Mouse (Mus musculus): ENCODE results near the gene Zfp444. TPM values are rescaled to one million over a fixed set of nuclear protein-coding genes. Genes with fewer than 3 reads are reported as not detected.
"Not testable (repeated sequence)": the region's sequence is repeated elsewhere in the genome, so short reads cannot be mapped to it uniquely, and the experiment has no call there.

Zfp444 gene
- polyA plus RNA-seq, 1 experiment from 2014 or later: 85.1 TPM

DNA sequence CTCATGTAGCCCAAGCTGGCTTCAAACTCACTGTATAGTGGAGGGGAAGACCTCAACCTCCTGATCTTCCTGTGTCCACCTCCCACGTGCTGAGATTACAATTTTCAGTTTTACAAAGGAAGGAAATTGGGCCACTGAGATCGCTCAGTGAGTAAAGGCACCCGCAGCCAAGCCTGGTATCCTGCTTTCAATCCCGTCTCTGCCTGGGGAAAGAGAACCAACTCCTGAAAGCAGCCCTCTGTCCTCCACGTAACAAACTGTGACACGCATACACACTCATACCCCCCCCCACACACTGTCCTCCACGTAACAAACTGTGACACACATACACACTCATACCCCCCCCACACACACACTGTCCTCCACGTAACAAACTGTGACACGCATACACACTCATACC is 1.6 kb upstream of the Zfp444 start:
- Histone ChIP-seq H3K36me3 (replicated peaks) (peaks cover 15% of the 10 kb centered on the region), H3K9me3 (no peaks in the 10 kb centered on the region), H3K27me3 (replicated peaks; ENCODE audit: low read depth, poor library complexity, severe bottlenecking) (no peaks in the 10 kb centered on the region), H3K27ac (replicated peaks) (no peak overlapping the region), H3K4me1 (peaks cover 7% of the 10 kb centered on the region), H3K4me3 (no peak overlapping the region)
- WGBS: 84% methylated on average over 9 of the region's 9 CpGs
- no peak for DNase-seq (ENCODE audit: low spot score)

DNA sequence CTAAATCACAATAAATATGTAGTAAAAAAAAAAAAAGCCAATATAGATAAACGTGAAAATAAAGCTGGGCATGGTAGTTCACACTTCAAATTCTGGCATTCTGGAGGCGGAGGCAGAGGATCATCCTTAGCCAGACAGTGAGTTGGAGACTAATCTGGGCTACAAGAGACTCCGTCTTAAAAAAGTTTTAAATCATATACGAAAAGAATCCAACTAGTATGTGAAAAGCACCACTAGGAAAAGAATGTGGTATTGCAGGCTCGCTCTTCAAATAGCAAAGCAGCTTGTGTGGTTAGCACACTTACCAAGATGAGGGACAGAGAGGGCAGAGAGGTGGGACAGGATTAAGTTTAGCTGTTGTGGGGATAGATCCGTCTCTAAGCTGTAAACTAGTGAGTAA is 1.2 kb upstream of the Zfp444 start:
- Histone ChIP-seq H3K4me3 (peak overlapping the region; percentile 81), H3K27me3 (replicated peaks; ENCODE audit: low read depth, poor library complexity, severe bottlenecking) (no peaks in the 10 kb centered on the region), H3K4me1 (peaks cover 7% of the 10 kb centered on the region), H3K9me3 (no peaks in the 10 kb centered on the region), H3K27ac (replicated peaks) (peak overlapping the region; percentile 89), H3K36me3 (replicated peaks) (peaks cover 20% of the 10 kb centered on the region)
- DNase-seq (ENCODE audit: low spot score): no peak
- WGBS: 54% methylated on average over 6 of the region's 6 CpGs

DNA sequence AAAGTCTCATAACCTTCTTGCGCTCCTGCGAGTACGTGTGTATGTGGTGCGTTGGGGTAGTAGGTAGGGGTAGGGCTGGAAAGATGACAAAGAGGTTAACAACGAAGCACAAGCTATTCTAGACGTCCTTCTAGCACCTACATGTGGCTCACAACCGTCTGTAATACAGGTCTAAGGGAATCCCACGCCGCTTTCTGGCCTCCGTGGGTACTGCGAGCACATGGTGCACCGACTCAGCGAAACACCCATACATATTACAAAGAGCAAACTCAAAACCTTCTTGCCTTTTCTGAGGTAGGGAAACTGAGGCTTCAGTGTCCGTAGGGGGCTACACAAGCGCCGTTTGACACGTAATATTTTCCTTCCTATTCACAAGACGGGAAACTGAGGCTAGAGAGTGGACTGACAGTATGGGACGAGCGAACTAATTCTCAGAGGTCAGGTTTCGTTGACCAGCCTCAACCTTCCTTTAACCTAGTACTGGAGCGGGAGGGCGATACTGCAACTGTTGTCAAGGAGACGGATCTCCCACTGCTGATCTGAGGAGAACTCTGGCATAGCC is 501 bp upstream of the Zfp444 start:
- WGBS: 2% methylated on average over 24 of the region's 24 CpGs
- Histone ChIP-seq H3K9me3 (no peaks in the 10 kb centered on the region), H3K4me3 (peak overlapping the region; percentile 81), H3K36me3 (replicated peaks) (peaks cover 25% of the 10 kb centered on the region), H3K4me1 (peaks cover 7% of the 10 kb centered on the region), H3K27me3 (replicated peaks; ENCODE audit: low read depth, poor library complexity, severe bottlenecking) (no peaks in the 10 kb centered on the region), H3K27ac (replicated peaks) (peak overlapping the region; percentile 89)
- peak; percentile 71 for DNase-seq (ENCODE audit: low spot score)

GRCm38 (mm10) chr7:6172674-6173244 is 733 bp downstream of the Zfp444 start:
- under 1% methylated on average over 28 of the region's 28 CpGs for WGBS
- Histone ChIP-seq H3K9me3 (no peaks in the 10 kb centered on the region), H3K27me3 (replicated peaks; ENCODE audit: low read depth, poor library complexity, severe bottlenecking) (no peaks in the 10 kb centered on the region), H3K36me3 (replicated peaks) (peaks cover 31% of the 10 kb centered on the region), H3K4me3 (peak overlapping the region; percentile 81), H3K4me1 (peaks cover 7% of the 10 kb centered on the region), H3K27ac (replicated peaks) (peak overlapping the region; percentile 89)
- no peak for DNase-seq (ENCODE audit: low spot score)

DNA sequence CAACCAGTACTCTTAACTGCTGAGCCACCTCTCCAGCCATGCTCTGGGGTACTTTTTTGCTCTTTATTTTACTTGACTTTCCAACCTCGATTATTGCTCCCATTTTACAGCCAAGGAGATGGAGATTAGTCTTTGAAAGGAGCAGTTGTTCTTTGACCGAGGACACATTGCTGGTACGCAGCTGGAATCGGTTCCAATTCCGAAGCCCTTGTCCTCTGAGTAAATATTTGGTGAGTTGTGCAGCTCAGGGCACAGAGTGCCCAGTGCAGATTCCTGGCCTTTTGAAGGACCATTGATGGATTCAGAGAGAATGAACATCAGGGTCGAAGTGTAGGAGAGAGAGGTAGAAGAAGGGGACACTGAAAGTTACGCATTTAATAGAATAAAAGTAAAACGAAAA is 1.8 kb downstream of the Zfp444 start:
- Histone ChIP-seq H3K4me1 (peaks cover 7% of the 10 kb centered on the region), H3K27ac (replicated peaks) (no peak overlapping the region), H3K36me3 (replicated peaks) (peaks cover 41% of the 10 kb centered on the region), H3K9me3 (no peaks in the 10 kb centered on the region), H3K27me3 (replicated peaks; ENCODE audit: low read depth, poor library complexity, severe bottlenecking) (no peaks in the 10 kb centered on the region), H3K4me3 (no peak overlapping the region)
- WGBS: 90% methylated on average over 8 of the region's 8 CpGs
- DNase-seq (ENCODE audit: low spot score): no peak

- not testable (repeated sequence) for H3K4me1 ChIP-seq; H3K27me3 ChIP-seq (replicated peaks; ENCODE audit: low read depth, poor library complexity, severe bottlenecking); H3K4me3 ChIP-seq; DNase-seq (ENCODE audit: low spot score); H3K9me3 ChIP-seq; H3K27ac ChIP-seq (replicated peaks)
- peaks cover 45% of the 10 kb centered on the region for H3K36me3 ChIP-seq (replicated peaks)
- 88% methylated on average over 9 of the region's 9 CpGs for WGBS
Measured at GRCm38 (mm10) chr7:6174365-6174987, 2.5 kb downstream of the Zfp444 start.

- H3K4me3 ChIP-seq: no peak overlapping the region
- peaks cover 80% of the 10 kb centered on the region for H3K36me3 ChIP-seq (replicated peaks)
- no peak overlapping the region for H3K27ac ChIP-seq (replicated peaks)
- H3K4me1 ChIP-seq: no peaks in the 10 kb centered on the region
- no peaks in the 10 kb centered on the region for H3K27me3 ChIP-seq (replicated peaks; ENCODE audit: low read depth, poor library complexity, severe bottlenecking)
- no peak for DNase-seq (ENCODE audit: low spot score)
- no peaks in the 10 kb centered on the region for H3K9me3 ChIP-seq
Measured at GRCm38 (mm10) chr7:6179013-6179412, 7.0 kb downstream of the Zfp444 start.

DNA sequence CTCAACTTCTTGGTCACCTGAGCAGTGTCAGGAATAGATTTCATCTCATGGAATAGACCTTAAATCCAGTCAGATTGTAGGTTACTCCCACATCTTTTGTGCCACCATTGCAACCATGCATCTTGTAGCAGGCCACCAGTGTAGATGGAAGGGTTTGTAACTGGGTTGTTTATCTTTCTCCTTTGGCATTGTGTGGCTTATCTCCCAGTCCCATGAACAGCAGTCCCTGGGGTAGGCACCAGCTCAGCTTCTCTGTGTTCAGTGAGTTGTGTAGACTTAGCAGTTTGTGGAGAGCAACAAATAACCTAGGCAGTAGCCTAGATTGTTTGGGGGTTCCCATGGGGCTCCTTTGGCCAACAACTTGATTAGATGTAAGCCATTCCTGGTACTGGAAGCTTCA is 10.9 kb downstream of the Zfp444 start:
- DNase-seq (ENCODE audit: low spot score): no peak
- Histone ChIP-seq H3K27ac (replicated peaks) (no peak overlapping the region), H3K4me1 (no peaks in the 10 kb centered on the region), H3K36me3 (replicated peaks) (peaks cover 89% of the 10 kb centered on the region), H3K4me3 (no peak overlapping the region), H3K27me3 (replicated peaks; ENCODE audit: low read depth, poor library complexity, severe bottlenecking) (no peaks in the 10 kb centered on the region), H3K9me3 (no peaks in the 10 kb centered on the region)

DNA sequence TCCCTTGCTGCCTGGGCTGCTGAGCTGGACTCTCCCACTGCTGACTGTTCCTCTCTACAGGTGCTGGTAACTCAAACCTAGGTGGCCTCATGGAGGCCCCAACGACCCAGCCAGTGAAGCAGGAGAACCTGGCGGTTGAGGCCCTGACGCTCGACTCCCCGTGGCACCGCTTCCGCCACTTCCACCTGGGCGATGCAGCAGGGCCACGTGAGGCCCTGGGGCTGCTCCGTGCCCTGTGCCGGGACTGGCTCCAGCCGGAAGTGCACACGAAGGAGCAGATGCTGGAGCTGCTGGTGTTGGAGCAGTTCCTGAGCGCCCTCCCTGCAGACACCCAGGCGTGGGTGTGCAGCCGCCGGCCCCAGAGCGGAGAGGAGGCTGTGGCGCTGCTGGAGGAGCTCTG is 11.8 kb downstream of the Zfp444 start:
- H3K27ac ChIP-seq (replicated peaks): no peak overlapping the region
- 0 out of 2 replicates have a peak, but pooled peaks cover 5% of the 10 kb centered on the region for H3K27me3 ChIP-seq (replicated peaks; ENCODE audit: low read depth, poor library complexity, severe bottlenecking)
- 96% methylated on average over 19 of the region's 19 CpGs for WGBS
- peaks cover 89% of the 10 kb centered on the region for H3K36me3 ChIP-seq (replicated peaks)
- no peaks in the 10 kb centered on the region for H3K4me1 ChIP-seq
- no peaks in the 10 kb centered on the region for H3K9me3 ChIP-seq
- DNase-seq (ENCODE audit: low spot score): no peak
- no peak overlapping the region for H3K4me3 ChIP-seq

GRCm38 (mm10) chr7:6184521-6184920 is 12.5 kb downstream of the Zfp444 start:
- H3K27me3 ChIP-seq (replicated peaks; ENCODE audit: low read depth, poor library complexity, severe bottlenecking): peaks cover 12% of the 10 kb centered on the region
- no peaks in the 10 kb centered on the region for H3K4me1 ChIP-seq
- H3K27ac ChIP-seq (replicated peaks): no peak overlapping the region
- 90% methylated on average over 8 of the region's 8 CpGs for whole genome bisulfite sequencing
- H3K9me3 ChIP-seq: peaks cover 6% of the 10 kb centered on the region
- peaks cover 91% of the 10 kb centered on the region for H3K36me3 ChIP-seq (replicated peaks)
- DNase-seq (ENCODE audit: low spot score): no peak
- no peak overlapping the region for H3K4me3 ChIP-seq

GRCm38 (mm10) chr7:6185391-6185790 is 13.4 kb downstream of the Zfp444 start:
- DNase-seq (ENCODE audit: low spot score): no peak
- H3K27me3 ChIP-seq (replicated peaks; ENCODE audit: low read depth, poor library complexity, severe bottlenecking): peaks cover 17% of the 10 kb centered on the region
- no peak overlapping the region for H3K4me3 ChIP-seq
- H3K36me3 ChIP-seq (replicated peaks): peaks cover 92% of the 10 kb centered on the region
- 88% methylated on average over 1 of the region's 1 CpGs for WGBS
- H3K9me3 ChIP-seq: peaks cover 8% of the 10 kb centered on the region
- H3K4me1 ChIP-seq: no peaks in the 10 kb centered on the region
- no peak overlapping the region for H3K27ac ChIP-seq (replicated peaks)

- DNase-seq (ENCODE audit: low spot score): no peak
- H3K9me3 ChIP-seq: peaks cover 8% of the 10 kb centered on the region
- no peak overlapping the region for H3K27ac ChIP-seq (replicated peaks)
- peaks cover 89% of the 10 kb centered on the region for H3K36me3 ChIP-seq (replicated peaks)
- H3K4me1 ChIP-seq: no peaks in the 10 kb centered on the region
- peaks cover 17% of the 10 kb centered on the region for H3K27me3 ChIP-seq (replicated peaks; ENCODE audit: low read depth, poor library complexity, severe bottlenecking)
- H3K4me3 ChIP-seq: no peak overlapping the region
- WGBS: 93% methylated on average over 2 of the region's 2 CpGs
Measured at GRCm38 (mm10) chr7:6186176-6186575, 14.2 kb downstream of the Zfp444 start.

DNA sequence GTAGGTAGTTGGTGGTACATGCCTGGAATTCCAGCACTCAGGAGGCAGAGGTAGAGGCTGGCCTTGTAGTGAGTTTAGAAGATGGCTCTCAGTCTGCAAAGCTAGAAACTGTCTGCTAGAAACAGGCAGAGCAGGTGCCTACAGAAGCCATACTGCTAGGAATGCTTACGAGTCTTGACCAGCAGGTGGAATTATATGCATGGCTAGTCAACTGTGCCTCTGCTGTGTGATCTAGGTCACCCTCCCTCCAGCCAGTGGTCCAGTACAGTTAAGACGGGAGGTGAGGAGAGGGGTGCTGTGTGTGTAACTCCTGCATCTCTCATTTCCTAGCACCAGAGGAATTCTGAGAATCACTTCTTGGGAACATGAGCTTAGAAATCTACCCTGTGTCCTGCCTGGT is 14.7 kb downstream of the Zfp444 start:
- Histone ChIP-seq H3K4me3 (no peak overlapping the region), H3K4me1 (no peaks in the 10 kb centered on the region), H3K27ac (replicated peaks) (no peak overlapping the region), H3K36me3 (replicated peaks) (peaks cover 85% of the 10 kb centered on the region), H3K9me3 (peaks cover 8% of the 10 kb centered on the region), H3K27me3 (replicated peaks; ENCODE audit: low read depth, poor library complexity, severe bottlenecking) (peaks cover 17% of the 10 kb centered on the region)
- no peak for DNase-seq (ENCODE audit: low spot score)
- 85% methylated on average over 2 of the region's 2 CpGs for WGBS
